Mouse (Mus musculus) Muller cell, postnatal 12 days (primary cell): ENCODE results near the gene Armc9.

Source experiments
- DNase-seq: peaks from one replicate; pipeline ENCODE4 v3.0.0-alpha.2; 2015; ENCODE audit errors: inconsistent ontology term

The Armc9 gene

DNA sequence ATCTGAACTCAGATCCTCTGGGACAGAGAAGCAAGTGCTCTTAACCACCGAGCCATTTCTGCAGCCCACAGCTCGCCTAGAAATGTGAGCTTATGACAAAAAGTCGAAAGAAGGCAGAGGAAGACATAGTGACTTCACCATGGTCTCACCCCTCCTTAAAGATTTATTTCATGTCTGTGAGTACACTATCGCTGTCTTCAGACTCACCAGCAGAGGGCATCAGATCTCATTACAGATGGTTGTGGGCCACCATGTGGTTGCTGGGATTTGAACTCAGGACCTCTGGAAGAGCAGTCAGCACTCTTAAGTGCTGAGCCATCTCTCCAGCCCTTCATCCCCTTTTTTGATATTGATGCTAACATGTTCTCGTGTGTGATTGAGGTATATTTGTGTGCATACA lies 20.0 kb downstream of the Armc9 start:
- DNase-seq: no peak

GRCm38 (mm10) chr1:86176066-86176465 lies 21.5 kb downstream of the Armc9 start:
- DNase-seq: no peak

DNA sequence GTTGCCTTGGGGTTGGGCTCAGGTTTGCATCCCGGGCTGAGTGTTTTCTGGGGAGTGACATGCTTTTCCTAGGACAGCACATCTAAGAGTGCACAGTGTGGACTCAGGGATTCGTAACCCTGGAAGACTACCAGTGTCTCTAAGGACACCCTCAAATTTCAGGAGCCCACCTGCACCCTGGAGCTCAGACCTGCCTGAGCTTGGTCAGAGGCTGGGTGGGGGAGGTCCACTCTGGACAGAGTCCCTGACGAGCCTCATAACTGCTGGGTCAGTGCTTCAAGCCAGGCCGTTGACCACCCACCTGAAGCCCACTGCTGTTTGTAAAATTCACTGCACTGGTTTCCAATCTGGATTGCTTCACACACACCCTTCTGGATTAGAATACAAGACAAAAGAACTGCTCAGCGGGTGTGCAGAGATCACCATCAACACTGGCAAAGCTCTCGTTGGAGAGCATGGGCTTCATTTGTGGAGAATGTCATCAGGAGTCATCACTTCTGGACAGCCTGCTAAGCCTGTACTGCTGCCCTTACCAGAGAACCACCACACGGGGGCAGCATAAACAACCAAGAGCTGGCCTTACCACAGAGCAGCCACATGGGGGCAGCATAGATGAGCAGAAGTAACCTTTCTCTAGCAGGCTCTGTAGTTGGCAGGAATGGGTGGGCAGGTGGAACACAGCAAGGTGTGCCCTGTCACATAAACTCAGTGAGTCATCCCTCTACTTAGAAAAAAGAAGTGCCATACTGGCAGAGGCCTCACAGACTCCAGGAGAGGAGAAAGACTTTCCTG lies 24.1 kb downstream of the Armc9 start:
- peak; percentile 56 for DNase-seq

GRCm38 (mm10) chr1:86182004-86182709 lies 27.6 kb downstream of the Armc9 start:
- DNase-seq: no peak

GRCm38 (mm10) chr1:86183577-86184263 lies 29.1 kb downstream of the Armc9 start:
- no peak for DNase-seq

GRCm38 (mm10) chr1:86186762-86187161 lies 32.2 kb downstream of the Armc9 start:
- DNase-seq: no peak

DNA sequence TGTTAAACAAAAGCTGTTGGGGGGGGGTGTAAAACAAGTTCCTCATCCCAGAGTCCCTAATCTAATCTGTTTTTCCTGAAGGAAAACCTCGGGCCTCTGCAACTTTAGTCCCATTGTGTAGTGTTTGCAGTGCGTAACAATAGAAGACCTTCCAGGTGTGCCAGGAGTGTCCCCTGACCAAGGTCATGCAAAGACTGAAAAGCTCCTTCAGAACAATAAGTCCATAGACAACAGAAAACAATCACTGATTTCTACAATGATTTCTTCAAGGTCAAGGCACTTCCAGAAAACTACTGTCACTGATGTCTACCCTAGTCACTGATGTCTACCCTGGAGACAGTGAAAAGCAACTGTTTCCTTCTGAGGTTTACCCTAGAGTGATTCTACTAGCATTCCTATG lies 33.3 kb downstream of the Armc9 start:
- no peak for DNase-seq

DNA sequence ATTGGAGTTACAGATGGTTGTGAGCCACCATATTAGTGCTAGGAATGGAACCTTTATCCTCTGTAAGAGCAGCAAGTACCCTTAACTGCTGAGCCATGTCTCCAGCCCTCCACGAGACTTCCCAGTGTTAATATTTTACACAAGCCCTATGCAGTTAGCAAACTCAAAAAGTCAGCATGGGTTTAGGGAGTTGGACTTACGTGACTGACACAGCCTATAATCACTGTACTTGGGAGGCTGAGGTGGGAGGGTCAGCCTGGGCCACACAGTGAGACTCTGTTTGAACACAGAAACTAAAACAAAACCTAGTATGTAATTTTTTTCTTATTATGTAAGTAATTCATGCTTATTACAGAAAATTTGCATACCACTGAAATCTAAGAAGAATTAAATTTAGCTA lies 33.7 kb downstream of the Armc9 start:
- DNase-seq: no peak

DNA sequence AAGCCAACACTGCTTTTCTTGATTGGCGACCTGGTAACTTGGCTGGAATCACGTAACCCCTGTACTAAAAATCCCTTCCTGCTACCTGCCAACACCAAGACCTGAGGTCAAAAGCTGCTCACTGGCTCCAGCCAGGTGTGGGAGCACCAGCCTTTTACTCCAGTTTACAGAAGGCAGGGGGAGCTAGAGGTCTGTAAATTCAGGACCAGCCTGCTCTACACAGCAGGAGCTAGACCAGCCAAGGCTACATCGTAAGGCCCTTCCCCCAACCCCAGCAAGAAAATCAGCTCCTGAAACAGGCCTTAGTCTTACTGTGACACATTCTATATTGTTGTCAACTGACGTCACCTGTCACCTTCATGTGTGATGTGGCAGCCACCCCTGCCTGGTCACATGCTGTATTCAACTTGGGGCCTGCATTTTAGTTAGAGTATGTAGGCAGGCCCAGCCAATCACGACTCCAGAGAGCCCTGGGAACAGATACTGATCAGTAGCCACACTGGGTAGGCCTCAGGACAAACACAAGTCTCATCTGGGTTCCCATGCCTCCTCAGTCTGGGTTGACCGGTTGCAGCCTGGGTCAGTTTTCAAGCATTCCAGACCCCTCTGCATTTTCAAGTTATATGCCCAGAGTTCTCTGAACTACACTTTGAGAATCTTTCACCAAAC lies 34.6 kb downstream of the Armc9 start:
- DNase-seq: no peak

DNA sequence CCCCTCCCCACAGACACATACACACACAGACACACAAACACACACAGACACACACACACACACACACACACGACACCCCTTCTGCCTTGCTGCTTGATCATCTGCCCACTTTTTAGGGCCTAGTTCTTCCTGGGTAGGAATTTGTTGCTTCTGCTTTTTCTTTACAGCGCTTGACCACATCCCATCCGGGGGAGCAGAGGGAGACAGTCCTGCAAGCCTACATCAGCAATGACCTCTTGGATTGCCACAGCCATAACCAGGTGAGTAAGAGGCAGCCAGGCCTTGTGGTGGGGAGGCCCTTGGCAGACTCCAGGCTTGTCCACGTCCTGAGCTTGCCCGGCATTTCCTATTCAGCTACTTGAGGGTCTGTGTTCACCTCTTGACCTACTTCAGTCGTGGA lies 36.3 kb downstream of the Armc9 start:
- DNase-seq: no peak

- DNase-seq: no peak
Observed at GRCm38 (mm10) chr1:86194044-86194443, 39.5 kb downstream of the Armc9 start.

- no peak for DNase-seq
Observed at GRCm38 (mm10) chr1:86198276-86198675, 43.7 kb downstream of the Armc9 start.

- no peak for DNase-seq
Observed at GRCm38 (mm10) chr1:86199026-86199425, 44.4 kb downstream of the Armc9 start.

DNA sequence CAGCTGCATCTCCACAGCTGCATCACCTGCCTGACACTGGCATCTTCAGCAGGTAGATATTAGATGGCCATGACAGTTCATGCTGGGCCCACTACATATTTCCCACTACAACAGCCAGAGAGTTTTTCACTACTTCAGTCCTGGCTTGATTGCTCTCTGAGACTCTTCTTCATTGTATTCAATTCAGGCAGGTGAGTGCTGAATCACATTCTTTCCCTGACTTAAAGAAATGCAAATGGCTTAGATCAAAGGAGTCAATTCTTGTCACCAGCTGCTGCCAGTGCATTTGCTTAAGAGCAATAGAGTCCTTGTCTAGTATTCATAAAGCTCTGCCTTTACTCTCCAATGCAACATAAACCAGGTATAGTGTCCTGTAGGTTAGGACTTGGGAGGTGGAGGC lies 46.7 kb downstream of the Armc9 start:
- DNase-seq: no peak

DNA sequence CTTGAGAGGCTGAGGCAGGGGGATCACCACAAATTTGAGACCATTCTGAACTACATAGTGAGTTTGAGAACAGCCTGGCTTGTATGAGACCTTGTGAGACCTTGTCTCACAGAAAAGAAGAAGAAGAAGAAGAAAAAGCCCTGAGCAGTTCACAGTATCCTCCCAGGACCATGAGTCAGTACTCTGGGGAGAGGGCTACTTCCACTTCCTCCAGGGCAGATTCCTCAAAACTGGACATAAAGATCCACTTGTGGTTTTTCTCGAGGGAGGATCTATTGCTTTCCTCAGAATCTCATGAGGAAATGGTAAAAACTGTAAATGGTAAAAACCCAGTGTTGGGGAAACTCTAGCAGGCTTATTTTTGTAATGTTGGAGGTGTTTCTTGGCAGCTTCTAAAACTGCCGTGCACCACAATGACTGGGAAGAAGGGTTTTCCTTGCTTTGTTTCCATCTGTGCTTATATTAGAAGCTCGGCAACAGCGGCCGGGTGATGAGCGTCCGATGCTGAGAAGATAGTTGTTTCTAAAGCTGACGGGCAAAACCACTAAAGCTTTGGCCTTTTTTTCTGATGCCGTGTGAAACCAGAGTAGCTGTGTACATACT lies 48.1 kb downstream of the Armc9 start:
- no peak for DNase-seq

- DNase-seq: no peak
Observed at GRCm38 (mm10) chr1:86210676-86211075, 56.1 kb downstream of the Armc9 start.

GRCm38 (mm10) chr1:86211498-86211897 lies 56.9 kb downstream of the Armc9 start:
- no peak for DNase-seq

DNA sequence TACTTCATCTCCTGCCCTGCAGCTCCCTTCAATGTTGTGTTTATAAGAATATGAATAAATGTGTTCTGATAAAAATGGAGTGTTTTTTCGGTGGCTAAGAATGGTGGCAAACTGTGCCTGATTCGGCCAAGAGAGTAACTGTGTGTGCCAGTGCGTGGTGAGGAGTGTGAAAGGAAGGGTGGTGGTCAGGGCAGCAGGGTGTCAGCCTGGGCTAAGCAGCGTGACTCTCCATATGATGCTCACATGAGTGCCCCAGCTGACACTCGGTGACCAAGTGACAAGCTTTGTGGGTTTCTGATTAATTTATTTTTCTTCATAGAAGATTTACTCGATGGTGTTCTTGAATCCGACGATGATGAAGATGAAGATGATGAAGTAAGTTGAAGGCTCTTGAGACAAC lies 58.2 kb downstream of the Armc9 start:
- no peak for DNase-seq

- DNase-seq: peak; percentile 57
Observed at GRCm38 (mm10) chr1:86214158-86214557, 59.6 kb downstream of the Armc9 start.

GRCm38 (mm10) chr1:86215297-86215696 lies 60.7 kb downstream of the Armc9 start:
- DNase-seq: no peak

DNA sequence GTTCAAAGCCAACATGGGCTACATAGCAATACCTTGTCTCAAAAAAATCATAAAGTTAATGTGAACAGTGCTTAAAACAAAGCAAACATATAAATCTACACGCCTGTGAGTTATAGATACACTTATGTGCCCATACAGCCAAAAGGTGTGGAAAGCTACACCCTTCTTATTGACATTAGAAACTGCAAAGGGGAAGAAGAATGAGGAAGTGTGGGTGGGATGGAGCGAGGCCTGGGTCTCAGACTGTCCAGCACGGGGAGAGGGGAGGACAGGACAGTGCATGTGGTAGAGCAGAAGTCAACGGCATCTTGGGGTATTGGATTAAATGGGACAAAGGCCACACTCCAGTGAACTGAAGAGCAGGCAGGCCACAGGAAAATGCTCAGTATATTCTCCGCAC lies 61.8 kb downstream of the Armc9 start:
- no peak for DNase-seq

- DNase-seq: no peak
Observed at GRCm38 (mm10) chr1:86217976-86218375, 63.4 kb downstream of the Armc9 start.
